Mouse (Mus musculus) CD4-positive, CD25-positive, alpha-beta regulatory T cell, adult 2 months (primary cell): Measurements from ENCODE around the gene Gemin8.

Experiments
- DNase-seq: peaks from one replicate; pipeline ENCODE4 v3.0.0-alpha.2; 2012; ENCODE audit warnings: low read depth, low spot score

The Gemin8 gene

GRCm38 (mm10) chrX:166169892-166170799 is at the start of gene Gemin8:
Gene Gemin8, plus strand, starts transcription at chrX:166170454.
- peak; percentile 96 for DNase-seq

- no peak for DNase-seq
Measured at GRCm38 (mm10) chrX:166147158-166147846, 23.0 kb upstream of the Gemin8 start.

GRCm38 (mm10) chrX:166162773-166163172 is 7.5 kb upstream of the Gemin8 start:
- peak; percentile 11 for DNase-seq

- DNase-seq: peak; percentile 70
Measured at GRCm38 (mm10) chrX:166167307-166167706, 2.9 kb upstream of the Gemin8 start.

GRCm38 (mm10) chrX:166167923-166168322 is 2.3 kb upstream of the Gemin8 start:
- DNase-seq: no peak

- peak; percentile 27 for DNase-seq
Measured at GRCm38 (mm10) chrX:166170800-166171738, 815 bp downstream of the Gemin8 start.

GRCm38 (mm10) chrX:166172041-166172440 is 1.8 kb downstream of the Gemin8 start:
- no peak for DNase-seq

GRCm38 (mm10) chrX:166172661-166173060 is 2.4 kb downstream of the Gemin8 start:
- no peak for DNase-seq

- DNase-seq: no peak
Measured at GRCm38 (mm10) chrX:166173796-166174195, 3.5 kb downstream of the Gemin8 start.

- DNase-seq: no peak
Measured at GRCm38 (mm10) chrX:166177929-166178328, 7.7 kb downstream of the Gemin8 start.

GRCm38 (mm10) chrX:166183094-166183493 is 12.8 kb downstream of the Gemin8 start:
- DNase-seq: no peak

- DNase-seq: peak; percentile 24
Measured at GRCm38 (mm10) chrX:166185327-166185913, 15.2 kb downstream of the Gemin8 start.

GRCm38 (mm10) chrX:166187803-166188202 is 17.5 kb downstream of the Gemin8 start:
- no peak for DNase-seq

GRCm38 (mm10) chrX:166196327-166196726 is 26.1 kb downstream of the Gemin8 start:
- no peak for DNase-seq

GRCm38 (mm10) chrX:166198266-166198665 is 28.0 kb downstream of the Gemin8 start:
- no peak for DNase-seq

GRCm38 (mm10) chrX:166199812-166200211 is 29.6 kb downstream of the Gemin8 start:
- no peak for DNase-seq

GRCm38 (mm10) chrX:166214576-166214975 is 44.3 kb downstream of the Gemin8 start:
- no peak for DNase-seq

- no peak for DNase-seq
Measured at GRCm38 (mm10) chrX:166216248-166216647, 46.0 kb downstream of the Gemin8 start.

- DNase-seq: no peak
Measured at GRCm38 (mm10) chrX:166216720-166217119, 46.5 kb downstream of the Gemin8 start.

- no peak for DNase-seq
Measured at GRCm38 (mm10) chrX:166219331-166219730, 49.1 kb downstream of the Gemin8 start.

- peak; percentile 23 for DNase-seq
Measured at GRCm38 (mm10) chrX:166226856-166227255, 56.6 kb downstream of the Gemin8 start.
